Mouse (Mus musculus) heart, adult 11 months (tissue): ENCODE results near the gene Clpb.

Experiments
- DNase-seq: peaks from one replicate; pipeline ENCODE4 v3.0.0; 2022

Clpb gene

DNA sequence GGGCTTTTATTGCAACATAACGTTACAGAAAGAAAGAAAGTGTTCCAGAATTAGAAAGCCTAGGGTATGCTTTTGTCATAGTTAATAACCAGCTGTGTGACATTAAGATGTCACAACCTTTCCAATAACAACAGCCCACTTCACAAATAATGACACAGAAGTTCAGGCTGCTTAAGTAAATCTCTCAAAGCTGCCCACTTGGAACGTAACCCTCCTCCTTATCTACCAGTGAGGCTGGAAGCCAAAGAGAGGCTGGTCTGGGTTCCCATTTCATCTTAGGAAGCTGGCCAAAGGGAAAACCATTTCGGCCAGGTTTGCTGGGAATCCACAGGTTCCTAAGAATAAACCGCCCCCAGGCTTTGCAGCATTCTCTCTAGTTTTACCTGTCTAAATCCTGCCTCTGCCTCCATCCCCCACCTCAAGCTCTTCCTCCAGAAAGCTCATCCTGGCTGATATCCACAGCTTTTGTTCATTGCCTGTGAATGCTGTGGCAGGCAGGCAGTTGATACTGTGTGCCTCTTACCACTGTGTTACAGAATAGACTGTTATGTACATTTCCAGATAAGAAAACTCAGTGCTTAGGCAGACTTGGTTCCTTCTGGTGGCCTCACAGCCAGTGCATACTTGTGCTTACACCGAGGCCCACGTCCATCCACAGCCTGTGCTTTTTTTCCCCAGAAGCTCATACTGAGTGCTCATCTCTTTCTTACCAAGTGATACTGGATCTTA is 12.8 kb downstream of the Clpb start:
- DNase-seq = no peak

DNA sequence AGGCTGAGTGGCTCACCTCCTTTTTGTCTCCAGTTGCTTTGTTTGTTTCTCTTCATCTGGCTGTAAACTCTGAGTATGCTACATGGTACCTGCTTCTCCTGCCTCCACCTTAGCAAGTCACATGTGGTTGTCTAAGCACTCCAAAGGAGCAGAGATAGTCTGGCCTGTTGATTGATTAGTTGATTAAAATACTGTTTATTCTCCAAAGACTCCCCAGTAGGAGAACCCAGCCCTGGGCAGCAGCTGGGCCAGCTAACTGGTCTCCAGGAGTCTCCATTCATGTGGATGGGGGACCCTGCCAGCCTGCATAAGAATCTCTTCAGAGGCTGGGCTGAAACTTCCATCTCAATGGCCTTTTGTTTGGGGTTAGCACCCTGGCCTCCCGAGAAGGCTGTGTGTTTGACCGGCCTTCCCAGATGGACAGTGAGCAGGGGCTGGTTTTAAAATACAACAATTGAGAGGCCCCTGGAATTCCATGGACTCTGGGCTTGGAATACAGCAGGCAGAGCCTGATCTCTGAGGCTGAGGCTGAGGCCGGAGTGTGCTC is 13.4 kb downstream of the Clpb start:
- no peak for DNase-seq

DNA sequence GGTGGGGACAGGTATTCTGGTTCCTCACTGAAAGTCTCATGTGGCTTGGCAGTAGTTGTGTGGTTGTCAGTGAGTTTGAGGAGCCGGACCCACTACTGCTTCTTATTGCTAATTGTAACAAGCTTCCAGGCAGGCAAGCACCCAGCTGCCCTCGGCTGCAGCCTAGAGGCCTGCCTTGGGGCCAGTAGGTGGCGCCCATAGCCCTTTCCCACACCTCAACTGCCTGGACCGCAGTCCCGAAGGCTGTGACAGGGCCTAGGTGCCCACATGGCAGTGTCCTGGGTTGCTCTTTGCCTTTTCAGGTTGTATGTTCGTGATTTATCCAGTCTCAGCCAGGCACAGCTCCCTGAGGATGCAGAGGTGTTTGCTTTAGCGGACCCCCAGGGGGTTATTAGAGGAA is 16.2 kb downstream of the Clpb start:
- peak; percentile 97 for DNase-seq

DNA sequence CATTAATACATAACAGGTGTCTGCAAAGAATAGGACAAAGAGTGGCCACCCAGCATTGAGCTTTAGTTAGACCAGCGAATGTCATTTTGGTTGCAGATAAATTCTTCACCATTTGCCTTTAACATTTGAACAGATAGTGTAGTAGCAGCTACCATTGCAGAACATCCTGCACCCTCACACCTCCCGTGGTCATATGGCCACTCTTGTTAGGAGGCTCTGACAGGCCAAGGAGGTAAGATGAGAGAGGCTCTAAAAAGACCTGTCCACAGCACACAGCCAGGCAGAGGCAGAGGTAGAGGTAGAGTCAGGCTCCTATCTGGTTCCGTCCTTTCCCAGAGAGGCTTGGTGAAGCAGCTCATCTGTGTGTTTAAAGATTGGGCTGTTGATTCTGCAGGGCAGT is 17.5 kb downstream of the Clpb start:
- DNase-seq = peak; percentile 93

DNA sequence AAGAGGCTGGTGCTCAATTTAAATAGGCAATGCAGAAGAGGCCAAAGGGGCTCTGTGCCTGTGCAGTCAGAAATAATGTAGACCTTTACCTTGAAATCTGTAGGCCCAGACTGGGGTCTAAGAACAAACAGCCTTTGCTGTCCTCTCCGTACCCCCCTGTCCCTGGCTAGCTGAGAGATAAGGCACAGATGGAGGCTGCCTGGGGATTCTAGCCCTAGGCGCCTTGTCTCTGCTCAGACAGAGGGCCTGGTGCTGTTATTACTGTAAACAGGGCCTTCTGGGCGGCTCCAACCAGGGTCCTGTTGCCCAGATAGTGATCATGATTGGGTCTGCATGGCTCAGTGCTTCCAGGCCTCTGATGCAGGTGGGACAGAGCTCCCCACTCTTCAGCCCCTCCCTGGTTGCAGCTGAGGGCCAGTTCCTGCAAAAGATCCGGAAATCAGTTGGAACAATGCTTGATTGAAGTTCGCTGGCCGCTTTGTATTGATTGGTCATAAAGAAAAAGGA is 18.2 kb downstream of the Clpb start:
- no peak for DNase-seq

DNA sequence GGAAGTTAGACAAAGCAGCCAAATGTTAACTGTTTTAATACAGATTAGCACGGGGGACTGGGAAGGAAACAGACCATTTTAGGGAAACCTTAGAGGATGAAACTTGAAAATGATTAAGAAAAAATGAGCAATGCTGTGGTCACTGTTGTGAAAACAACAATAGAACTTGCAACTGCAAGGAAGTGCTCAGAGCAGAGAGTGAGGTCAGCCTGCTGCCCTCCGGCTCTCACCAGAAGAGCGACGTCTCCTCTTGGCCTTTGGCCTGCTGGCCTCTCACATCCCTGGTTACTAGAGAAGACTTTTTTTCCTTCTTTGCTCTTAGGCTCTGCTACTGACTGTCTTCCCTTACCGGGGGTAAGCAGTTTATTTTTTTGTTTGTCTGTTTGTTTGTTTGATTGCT is 19.5 kb downstream of the Clpb start:
- no peak for DNase-seq

DNA sequence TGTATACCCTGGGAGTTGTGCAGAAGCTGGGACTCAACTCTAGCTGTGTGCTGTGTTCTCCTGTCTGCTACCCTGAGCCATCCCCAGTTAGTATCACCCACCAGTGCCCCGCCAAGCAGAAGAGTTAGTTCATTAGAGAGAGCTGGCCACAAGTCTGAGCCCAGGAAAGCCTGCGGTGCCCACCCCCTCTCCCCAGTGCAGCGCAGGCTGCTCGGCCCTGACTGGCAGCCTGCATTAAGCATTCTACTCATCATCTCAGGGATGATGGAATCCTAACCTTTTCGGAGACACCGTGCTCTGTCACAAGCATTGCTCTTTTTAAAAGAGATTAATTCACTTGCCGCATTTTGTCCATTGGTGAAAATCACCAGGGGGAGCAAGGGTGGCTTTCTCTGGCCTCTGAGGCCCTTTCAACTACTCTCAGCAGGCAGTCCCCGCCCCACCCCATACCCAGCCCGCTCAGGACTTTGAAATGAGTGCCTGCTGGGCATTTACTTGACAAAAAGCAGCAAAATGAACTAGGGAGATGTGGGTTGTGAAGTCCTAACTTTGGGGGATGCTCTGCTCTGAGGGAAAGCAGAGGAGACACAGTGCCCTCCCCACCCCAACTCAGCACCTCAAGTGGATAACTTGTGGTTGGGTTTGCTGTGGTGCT is 20.7 kb downstream of the Clpb start:
- DNase-seq = no peak

DNA sequence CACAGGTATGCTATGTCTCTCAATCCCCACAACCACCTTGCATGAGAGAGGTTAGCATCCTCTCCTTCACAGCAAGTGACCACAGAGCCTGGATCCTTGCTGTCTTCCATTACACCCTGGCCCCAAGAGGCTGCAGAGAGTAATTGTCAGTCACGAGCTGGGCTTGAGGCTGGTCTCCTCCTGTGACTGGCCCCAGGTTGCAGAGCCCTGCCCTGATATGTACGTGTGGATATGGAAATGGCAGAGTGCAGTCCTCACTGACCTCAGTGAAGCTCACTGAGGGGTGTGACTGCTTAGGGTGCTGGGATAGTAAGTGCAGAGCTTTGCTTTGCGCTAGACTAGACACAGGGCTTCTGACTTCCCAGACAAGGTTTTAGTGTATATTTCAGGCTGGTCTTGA is 21.2 kb downstream of the Clpb start:
- no peak for DNase-seq

DNA sequence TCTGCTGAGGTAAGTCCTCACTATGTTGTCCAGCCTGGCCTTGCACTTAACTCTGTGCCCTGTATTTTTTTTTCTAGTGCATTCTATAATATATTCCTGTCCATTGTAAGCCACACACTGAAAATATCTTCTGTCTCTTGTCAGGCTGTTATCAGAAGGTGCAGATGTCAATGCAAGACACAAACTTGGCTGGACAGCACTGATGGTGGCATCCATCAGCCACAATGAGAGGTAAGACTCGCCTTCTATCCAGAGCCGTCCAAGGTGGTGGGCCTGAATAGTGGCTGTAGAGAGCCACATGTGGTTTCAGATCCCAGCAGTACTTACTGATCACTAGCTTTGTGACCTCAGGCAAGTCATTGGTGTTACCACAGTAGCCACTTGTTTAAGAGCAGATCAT is 23.7 kb downstream of the Clpb start:
- DNase-seq = no peak

DNA sequence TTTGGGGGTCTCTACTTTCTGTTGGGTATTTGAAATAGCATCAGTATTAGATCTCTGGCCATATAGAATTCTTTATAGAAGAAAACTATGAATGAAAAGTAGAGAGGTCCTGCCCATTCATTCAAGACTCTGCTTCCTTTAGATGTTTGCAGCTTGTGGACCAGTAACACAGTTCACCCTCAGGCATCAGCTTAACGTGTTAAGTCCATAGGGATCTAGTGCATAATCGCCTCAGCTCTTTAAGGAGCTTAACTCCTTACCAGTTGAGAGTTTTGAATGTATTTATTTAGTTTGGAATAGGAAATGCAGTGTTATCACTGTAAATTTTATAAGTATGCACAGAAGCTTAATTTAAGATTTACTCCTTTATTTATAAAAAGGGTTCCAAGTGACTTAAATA is 27.0 kb downstream of the Clpb start:
- DNase-seq = no peak

DNA sequence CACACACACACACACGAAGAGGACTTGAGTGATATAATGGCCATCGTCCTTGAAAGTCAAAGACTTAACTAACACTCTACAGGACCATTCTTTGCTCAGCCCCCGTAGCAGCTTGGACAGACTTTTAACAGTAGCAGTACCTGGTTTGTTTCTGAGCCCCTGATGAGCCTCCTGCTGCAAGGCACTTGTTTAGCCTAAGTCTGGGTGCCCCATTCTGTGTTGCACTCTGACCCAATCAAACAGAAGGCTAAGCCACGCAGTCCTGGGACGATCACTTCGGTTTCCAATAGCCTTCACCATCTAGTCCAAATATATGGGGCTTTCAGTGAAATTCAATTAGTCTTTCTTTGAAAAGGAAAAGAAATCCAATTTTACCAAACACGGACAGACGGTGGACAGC is 28.4 kb downstream of the Clpb start:
- DNase-seq = peak; percentile 58

DNA sequence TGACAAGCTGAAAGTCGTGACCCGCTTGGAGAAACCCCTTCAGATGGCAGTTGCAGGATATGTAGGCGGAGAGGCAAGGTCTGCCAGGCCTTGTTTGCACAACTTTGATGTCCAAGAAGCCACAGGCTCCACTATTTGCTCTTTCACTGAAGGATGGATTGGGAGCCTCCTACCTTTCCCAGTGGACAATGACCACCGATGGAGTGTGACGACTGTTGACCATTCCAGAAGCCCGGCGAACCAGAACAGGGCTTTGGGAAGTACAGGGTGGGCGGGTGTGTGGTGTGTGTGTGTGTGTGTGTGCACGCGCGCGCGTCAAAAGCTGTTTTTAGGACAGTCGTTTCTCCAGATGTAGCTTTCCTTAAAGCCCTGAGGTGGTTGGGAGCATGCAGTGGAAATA is 29.0 kb downstream of the Clpb start:
- peak; percentile 68 for DNase-seq

DNA sequence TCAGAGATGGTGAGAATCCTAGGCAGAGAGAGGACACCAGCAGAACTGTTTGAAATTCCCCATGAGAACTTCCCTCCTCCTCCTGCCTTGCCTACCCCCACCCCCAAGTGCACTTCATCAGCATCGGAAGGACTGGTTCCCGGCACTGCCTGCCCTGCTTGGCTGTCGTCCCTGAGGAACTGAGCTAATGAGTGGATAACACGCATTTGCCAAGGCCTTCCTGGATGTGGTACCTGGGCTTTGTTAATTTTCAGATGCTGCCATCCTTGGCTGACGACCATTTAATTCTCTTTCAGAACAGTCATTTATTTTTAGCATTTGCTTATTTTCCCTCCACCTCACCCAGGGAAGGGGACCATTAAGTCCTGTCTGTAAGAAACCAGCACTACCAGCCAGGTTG is 32.0 kb downstream of the Clpb start:
- peak; percentile 78 for DNase-seq

DNA sequence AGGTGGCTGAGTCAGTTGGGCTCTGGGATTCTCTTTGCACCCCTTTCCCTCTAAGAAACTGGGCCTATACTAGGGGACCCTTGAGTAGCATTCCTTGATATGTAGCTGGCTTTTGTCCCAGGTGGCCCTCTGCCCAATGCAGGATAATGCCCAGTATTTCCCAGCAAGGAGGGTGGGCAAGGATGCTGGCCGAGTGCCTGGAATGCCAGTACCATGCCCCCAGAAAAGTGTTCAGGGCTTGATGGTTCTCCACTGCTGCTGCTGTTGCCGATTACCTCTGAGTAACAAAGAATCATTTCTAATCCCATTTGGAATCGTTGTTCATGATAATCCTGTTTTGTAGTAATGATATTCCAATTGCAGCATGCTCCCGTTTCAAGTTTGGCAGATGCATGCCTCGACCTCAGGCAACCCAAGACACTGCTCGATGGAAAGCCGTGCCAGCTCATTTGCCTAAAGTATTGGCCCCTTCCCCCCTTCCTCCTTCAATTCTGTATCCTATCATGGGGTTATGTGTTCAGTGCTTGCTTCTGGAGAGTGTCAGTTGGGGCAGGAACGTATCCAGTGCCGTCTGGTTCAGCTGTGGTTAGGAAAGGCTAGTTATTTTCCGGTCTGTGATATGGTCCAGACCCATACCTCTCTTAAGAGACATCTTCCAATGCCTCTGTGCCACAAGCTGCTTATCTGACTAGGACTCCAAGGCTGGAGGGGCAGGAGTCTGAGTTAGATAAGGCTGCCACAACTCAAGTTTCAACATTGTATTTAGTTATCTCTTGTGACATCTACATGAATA is 33.7 kb downstream of the Clpb start:
- peak; percentile 85 for DNase-seq

DNA sequence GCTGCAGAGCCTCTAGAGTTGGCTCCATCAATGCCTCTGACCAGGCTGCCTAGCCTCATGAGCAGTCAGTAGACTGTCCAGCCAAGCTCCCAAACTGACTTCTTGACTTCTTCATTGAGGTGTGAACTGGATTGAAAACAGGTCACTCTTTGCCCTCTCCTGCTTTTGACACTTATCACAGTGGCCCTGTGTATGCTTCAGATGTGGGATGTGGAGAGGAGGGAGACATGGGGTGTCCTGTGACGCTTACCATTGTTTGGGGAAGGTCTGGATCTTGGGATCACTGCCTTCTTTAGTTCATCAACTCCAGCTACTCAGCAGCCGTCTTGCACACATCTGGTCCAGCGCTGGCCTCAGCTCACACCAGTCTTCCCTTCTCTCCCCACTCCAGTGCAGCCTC is 36.9 kb downstream of the Clpb start:
- peak; percentile 83 for DNase-seq

DNA sequence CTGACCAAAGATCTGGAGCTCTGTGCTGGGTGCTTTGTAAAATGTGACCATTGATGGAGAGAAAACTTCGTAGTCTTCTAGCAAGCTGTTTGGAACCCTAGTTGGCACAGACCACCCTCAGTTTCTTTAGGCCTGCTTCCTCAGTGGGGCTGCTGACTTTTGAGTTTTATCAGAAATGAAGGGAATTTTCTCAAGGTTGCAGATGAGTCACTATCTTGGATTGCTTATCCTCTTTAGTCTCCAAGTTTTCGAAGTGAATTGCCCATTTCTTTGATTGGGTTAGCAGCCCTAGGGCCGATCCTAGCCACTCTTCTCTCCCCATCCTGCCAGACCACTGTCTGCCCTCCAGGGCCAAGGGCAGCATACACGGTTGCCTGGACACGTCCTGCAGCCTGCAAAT is 39.3 kb downstream of the Clpb start:
- DNase-seq = peak; percentile 74

DNA sequence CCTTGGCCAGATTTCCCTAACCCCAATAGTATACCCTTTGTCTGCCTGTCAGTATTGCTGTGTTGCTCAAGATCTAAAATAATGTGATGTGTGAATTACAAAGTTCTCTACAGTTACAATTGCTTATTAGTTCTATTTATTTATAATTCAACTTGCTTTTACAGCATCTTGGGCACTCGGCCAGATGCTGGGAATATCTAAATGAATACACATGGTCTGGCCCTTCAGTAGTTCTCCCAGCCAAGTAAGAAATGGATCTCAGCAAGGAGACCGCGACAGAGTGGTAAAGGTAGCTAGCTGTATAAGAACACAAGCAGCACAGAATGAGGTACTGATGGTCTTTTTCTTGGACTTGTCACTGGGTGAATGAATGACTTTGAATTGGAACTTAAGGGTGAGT is 46.2 kb downstream of the Clpb start:
- DNase-seq = peak; percentile 68

DNA sequence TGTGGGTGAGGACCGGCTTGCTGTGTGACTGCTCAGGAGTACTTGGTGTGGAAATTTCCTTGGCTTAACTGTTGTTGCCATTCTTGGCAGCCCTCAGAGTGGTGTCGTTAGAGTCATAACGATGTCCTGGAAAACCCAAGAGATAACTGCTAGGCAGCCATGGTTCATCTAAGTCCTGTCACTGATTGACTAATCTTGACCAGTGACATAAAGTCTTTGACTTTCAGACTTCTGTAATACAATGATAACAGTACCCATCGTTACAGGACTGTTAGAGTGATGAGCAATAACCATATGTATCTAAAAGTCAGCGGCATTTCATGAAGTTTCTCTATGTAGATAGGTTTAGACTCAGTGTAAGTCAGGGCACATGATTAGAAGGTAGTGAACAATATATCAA is 46.8 kb downstream of the Clpb start:
- DNase-seq = peak; percentile 76

DNA sequence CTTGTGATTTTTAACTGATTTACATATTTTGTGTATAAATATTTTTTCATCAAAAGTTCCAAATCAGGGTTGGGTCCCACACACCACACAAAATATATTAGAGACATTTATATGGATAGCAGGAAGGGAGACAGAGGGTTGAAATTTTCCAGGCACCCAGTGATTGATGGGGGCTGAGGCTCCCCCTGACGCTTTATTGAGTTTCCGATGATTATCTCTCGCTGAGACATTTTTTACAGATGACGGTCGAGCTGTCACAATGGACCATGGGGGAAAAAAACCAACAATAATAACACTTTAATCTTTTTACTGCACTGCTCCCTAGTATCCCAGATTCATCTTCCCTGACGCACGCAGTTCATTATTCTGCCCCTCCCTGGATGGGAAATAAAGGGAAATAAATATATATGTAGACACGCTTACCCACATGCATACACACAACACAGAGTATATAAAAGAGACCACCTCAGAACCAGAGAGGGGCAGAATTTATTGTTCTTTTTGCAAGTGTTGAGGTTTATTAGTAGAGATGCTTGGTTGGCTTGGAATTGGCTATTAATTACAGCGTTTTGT is 50.5 kb downstream of the Clpb start:
- no peak for DNase-seq

DNA sequence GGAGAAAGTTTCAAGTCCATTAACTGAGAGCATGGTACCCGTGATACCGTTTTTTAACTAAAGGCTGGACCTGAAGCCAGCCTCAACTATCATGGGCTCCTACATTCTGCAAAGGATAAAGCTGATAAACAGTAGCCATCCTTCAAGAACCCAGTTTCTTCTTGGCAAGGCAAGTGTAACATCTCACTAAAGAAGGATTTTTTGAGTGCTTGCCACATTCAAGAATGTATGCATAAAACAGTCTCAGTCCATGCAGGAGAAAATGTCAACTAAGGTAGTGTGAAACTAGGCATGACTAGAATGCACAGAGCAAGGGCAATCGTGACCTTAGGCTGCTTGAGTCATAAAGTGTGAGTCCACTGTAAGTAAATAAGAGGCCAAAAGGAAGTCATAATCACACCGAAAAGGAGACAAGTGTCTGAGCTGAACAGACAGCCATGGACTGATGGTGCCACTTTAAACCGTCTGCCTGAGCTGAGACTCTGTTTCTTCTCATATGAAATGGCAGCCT is 51.7 kb downstream of the Clpb start:
- no peak for DNase-seq

DNA sequence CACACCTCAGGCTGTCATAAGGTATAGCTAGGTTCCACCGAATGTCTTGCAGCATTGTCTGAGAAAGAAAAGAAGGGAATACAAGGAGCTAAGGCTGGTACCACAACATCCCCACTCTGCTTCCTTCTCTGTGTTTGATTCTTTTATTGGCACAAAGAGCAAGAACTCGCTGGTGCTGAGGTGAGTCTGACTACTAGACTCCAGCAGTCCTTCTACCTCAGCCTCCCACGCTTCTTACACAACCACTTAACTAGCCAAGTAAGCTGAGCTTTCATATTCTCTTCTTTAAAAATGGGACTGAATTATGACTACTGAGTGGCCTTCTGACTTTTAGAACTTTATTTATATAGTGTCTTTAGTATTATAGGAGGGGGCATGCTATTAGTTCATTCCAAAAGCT is 56.9 kb downstream of the Clpb start:
- DNase-seq = no peak

DNA sequence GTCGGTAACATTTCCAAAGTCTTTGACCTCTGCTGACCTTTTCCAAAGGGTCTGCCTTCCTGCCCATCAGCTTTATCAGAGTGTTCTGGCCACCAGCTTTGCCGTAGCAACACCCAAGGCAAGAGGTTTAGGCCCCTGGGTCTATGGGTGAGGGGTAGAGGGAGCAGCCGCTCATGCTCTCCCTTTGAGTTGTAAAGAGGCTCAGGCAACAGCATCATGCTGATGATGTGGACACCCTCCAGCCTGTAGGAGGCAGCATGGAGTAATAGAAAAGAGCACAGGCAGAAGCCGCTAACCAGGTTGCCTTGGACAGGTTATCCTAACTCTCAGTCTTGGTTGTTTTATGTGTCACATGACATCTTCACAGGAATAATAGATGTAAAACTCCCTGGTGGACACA is 61.6 kb downstream of the Clpb start:
- no peak for DNase-seq

DNA sequence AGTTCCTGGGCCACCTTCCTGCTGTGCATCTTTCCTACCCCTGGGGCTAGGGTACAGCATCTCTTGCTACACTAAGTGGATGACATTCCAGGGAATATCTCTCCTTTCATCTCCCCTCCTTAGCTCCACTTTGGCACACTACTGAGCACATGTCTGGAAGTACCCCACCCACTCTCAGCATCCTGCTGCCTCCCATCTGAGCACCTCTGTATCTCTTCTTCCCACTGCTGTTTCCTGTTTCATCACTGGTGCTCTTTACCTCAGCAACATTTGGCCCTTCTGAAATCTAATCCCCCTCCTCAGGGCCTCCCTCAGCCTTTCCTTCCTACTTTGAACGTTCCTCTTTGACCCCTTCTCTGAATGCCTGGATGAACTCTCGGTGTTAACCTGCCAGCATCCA is 63.5 kb downstream of the Clpb start:
- DNase-seq = no peak
